Mouse (Mus musculus) T-cell, adult 2 months (primary cell): Measurements from ENCODE around the gene Ptafr.
A peak's percentile ranks its signal among the peaks of the same experiment; 100 is the strongest.

Source experiments
- DNase-seq: peaks from one replicate; pipeline ENCODE4 v3.0.0; 2022; ENCODE audit warnings: low spot score

Gene Ptafr

GRCm38 (mm10) chr4:132563965-132564364, at the start of gene Ptafr:
Ptafr (plus strand) TSS chr4:132564067.
- DNase-seq: no peak

GRCm38 (mm10) chr4:132514555-132515135, 49.2 kb upstream of the Ptafr start:
- peak; percentile 82 for DNase-seq

GRCm38 (mm10) chr4:132515369-132516155, 48.3 kb upstream of the Ptafr start:
- DNase-seq: peak; percentile 95

GRCm38 (mm10) chr4:132518066-132518465, 45.8 kb upstream of the Ptafr start:
- no peak for DNase-seq

- no peak for DNase-seq
Measured at GRCm38 (mm10) chr4:132519188-132519587, 44.7 kb upstream of the Ptafr start.

GRCm38 (mm10) chr4:132524321-132524741, 39.5 kb upstream of the Ptafr start:
- DNase-seq: no peak

- DNase-seq: no peak
Measured at GRCm38 (mm10) chr4:132524808-132525207, 39.1 kb upstream of the Ptafr start.

GRCm38 (mm10) chr4:132526678-132527077, 37.2 kb upstream of the Ptafr start:
- DNase-seq: peak; percentile 27

GRCm38 (mm10) chr4:132527917-132528522, 35.8 kb upstream of the Ptafr start:
- DNase-seq: no peak

GRCm38 (mm10) chr4:132529344-132529743, 34.5 kb upstream of the Ptafr start:
- no peak for DNase-seq

GRCm38 (mm10) chr4:132530033-132530804, 33.6 kb upstream of the Ptafr start:
- DNase-seq: no peak

GRCm38 (mm10) chr4:132532496-132532895, 31.4 kb upstream of the Ptafr start:
- DNase-seq: no peak

- peak; percentile 88 for DNase-seq
Measured at GRCm38 (mm10) chr4:132532981-132533916, 30.6 kb upstream of the Ptafr start, which contains the start of gene Atpif1. Atpif1 (minus strand) TSS chr4:132533659.

GRCm38 (mm10) chr4:132535406-132536121, 28.3 kb upstream of the Ptafr start, which contains the start of gene Dnajc8:
Dnajc8 (plus strand) TSS chr4:132535550.
- DNase-seq: peak; percentile 93

- DNase-seq: no peak
Measured at GRCm38 (mm10) chr4:132539481-132539880, 24.4 kb upstream of the Ptafr start.

GRCm38 (mm10) chr4:132541413-132541812, 22.5 kb upstream of the Ptafr start:
- DNase-seq: no peak

GRCm38 (mm10) chr4:132542724-132543123, 21.1 kb upstream of the Ptafr start:
- DNase-seq: no peak

GRCm38 (mm10) chr4:132545851-132546250, 18.0 kb upstream of the Ptafr start:
- peak; percentile 43 for DNase-seq

GRCm38 (mm10) chr4:132554221-132554620, 9.6 kb upstream of the Ptafr start:
- DNase-seq: no peak

- DNase-seq: no peak
Measured at GRCm38 (mm10) chr4:132554653-132555052, 9.2 kb upstream of the Ptafr start.
